Mouse (Mus musculus): ENCODE data around the gene Fam107b.
A peak's percentile ranks its signal among the peaks of the same experiment; 100 is the strongest.

Fam107b gene

GRCm38 (mm10) chr2:3738734-3739133 lies 168.4 kb downstream of the Fam107b start:
- no peak for DNase-seq (ENCODE audit: low spot score in 2 of 2)

- DNase-seq (ENCODE audit: low spot score in 2 of 2): no peak
Measured at GRCm38 (mm10) chr2:3739351-3739961, 169.2 kb downstream of the Fam107b start.

DNA sequence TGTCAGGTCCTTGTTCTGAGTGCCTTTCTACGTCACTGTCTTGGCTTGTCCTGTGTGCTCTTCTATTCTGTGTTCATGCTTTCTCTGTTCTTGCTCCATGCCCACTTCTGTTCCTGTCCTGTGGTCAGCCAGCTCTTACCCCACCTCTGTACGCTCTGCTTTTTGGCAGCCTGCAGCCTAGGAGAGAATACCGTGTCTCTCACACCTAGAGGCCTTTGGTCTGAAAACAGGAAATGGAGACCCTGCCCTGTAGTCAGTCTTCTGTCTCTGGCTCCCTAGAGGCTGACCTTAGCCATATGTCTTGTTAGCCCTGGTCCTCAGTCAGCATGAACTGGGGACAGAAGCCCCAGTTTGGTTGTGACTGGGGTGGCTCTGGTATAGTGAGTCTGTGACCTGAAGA lies 170.0 kb downstream of the Fam107b start:
- DNase-seq (ENCODE audit: low spot score in 2 of 2): no peak

DNA sequence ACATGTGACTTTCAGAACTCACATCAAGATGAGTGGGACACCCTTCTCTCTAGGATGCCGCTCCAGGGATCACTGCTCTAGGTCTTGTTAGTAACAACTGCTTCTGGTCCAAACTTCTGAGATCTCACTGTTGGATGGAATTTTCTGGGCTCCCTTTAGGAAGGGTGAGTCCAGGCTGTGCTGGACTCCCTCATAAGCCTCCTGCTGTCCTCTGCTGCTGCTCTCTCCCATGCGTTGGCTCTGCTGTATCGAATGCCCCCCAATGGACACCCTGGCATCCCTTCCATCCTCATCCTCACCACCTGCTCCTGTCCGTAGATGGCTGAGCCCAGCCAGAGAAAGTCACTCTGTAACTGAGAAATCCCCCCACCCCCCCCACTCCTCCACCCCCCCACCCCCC lies 170.4 kb downstream of the Fam107b start:
- DNase-seq (ENCODE audit: low spot score in 2 of 2): no peak

GRCm38 (mm10) chr2:3742519-3742918 lies 172.2 kb downstream of the Fam107b start:
- DNase-seq (ENCODE audit: low spot score in 2 of 2): no peak

- DNase-seq (ENCODE audit: low spot score in 2 of 2): no peak
Measured at GRCm38 (mm10) chr2:3745041-3745440, 174.8 kb downstream of the Fam107b start.

GRCm38 (mm10) chr2:3745910-3746606 lies 175.8 kb downstream of the Fam107b start:
- DNase-seq (ENCODE audit: low spot score in 2 of 2): no peak

DNA sequence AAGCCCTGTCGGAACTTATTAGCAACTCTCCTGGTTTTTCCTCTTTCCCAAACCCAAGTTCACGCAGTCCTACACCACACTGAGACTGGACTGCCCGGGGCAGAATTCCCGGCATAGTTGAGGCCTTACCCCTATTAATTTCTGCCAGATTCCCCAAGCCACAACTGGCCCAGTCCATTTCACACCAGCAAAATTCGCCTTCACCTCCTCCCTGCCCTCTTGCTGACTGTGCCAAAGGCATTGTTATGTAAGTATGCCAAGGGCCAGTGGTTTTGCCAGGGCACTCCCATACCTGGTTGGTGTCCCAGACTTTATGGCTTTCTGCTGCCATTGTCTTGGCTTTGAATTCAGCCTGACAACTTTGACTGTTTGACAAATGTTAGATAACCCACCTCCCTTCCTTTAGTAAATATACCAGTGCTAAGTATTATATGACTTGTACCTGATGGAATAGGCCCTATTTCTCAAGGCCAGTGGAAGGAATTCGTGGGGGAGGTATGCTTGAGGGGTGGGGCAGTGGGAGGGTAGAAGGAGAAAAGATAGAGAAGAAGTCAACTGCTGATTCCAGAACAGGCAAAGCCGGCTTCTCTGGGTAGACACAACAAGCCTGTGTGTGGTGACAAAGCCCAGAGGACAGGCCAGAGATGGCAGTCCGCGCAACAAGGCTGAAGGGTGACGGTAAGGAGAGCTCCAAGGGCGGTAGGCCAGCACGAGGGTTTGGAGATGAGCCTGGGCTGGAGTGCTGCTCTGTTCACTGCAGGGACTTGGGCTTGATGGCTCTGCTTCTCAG lies 178.6 kb downstream of the Fam107b start:
- no peak for DNase-seq (ENCODE audit: low spot score in 2 of 2)

DNA sequence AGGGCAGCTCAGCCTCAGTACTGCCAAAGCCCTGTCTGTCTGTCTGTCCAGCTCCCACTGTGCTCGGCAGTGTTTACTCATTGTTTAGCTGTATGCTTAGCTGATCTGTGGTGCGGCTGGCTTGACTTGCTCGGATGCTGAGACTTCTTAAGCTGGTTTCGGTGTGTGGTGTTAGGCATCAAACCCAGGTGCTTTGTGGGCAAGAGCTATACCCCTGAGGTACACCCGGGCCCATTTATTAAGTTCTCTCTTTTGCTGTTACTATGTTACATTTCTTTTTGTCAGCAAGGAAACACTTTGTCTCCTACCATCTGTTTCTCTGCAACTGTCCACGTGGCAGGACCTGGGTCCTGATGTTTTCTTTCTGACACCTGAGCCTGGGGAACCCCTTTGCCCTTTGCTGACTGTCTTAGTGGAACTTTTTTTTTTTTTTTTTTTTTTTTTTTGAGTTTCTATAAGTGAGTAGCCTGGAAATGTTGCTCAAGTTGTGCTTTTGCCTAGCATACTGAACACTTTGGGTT lies 179.3 kb downstream of the Fam107b start:
- DNase-seq (ENCODE audit: low spot score in 2 of 2): no peak

- no peak for DNase-seq (ENCODE audit: low spot score in 2 of 2)
Measured at GRCm38 (mm10) chr2:3750126-3750525, 179.8 kb downstream of the Fam107b start.

GRCm38 (mm10) chr2:3752365-3752764 lies 182.1 kb downstream of the Fam107b start:
- no peak for DNase-seq (ENCODE audit: low spot score in 2 of 2)

DNA sequence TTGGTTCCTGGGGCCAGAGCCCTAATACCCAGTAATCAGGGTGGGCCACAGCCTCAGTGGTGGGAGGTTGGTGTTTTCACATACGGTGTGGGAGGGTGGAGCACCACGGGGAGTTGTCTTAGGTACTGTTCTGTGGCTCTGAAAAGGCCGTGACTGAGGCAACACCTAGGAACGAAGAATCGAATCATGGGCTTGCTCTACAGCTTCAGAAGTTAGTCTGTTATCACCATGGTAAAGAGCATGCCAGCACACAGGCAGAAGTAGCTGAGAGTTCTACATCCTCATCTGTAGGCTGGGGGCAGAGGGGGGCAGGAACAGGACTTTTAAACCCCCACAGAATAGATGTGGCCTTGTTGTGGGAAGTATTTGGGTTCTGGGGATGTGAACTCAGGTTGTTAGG lies 182.6 kb downstream of the Fam107b start:
- DNase-seq (ENCODE audit: low spot score in 2 of 2): no peak

DNA sequence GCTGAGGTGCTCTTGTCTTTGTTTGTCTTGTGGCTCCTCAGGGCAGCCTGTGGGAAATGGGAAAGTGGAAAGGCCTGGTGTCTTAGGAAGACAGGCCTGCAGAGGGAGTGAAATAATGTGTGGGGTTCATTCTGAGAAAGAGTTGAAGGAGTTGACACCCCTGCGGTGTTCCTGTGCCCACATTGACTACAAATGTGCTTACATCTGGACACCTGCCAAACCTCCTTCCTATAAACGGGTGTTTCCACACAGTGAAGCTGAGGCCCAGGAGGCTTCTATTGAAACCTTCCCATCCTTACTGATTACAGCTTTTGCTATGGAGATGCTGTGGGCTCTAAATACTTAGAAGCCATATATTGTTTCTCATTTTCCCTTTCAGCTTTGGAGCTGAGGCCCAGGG lies 183.5 kb downstream of the Fam107b start:
- no peak for DNase-seq (ENCODE audit: low spot score in 2 of 2)

GRCm38 (mm10) chr2:3755936-3756335 lies 185.6 kb downstream of the Fam107b start:
- no peak for DNase-seq (ENCODE audit: low spot score in 2 of 2)

DNA sequence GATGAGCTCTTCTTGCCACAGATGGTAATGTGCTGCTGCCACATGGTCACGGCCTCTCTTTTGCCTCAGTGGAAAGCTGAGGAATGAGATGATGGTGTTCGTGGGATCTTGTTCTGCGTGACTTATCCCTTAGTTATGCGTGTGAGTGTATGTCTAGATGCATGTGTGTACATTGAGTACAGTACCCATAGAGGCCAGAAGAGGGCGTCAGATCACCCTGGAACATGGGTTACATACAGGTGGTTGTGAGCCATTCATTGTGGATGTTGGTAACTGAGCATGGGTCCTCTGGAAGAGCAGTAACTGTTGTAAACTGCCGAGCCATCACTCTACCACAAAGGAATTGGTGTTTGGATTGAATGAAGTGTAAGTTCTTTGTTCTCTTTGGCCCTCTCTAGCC lies 188.1 kb downstream of the Fam107b start:
- DNase-seq (ENCODE audit: low spot score in 2 of 2): peak in 1 of 2 experiments; percentile 38

- DNase-seq (ENCODE audit: low spot score in 2 of 2): no peak
Measured at GRCm38 (mm10) chr2:3760234-3760836, 190.0 kb downstream of the Fam107b start.

- no peak for DNase-seq (ENCODE audit: low spot score in 2 of 2)
Measured at GRCm38 (mm10) chr2:3764136-3764535, 193.8 kb downstream of the Fam107b start.

GRCm38 (mm10) chr2:3765957-3766783 lies 195.9 kb downstream of the Fam107b start:
- DNase-seq (ENCODE audit: low spot score in 2 of 2): no peak

DNA sequence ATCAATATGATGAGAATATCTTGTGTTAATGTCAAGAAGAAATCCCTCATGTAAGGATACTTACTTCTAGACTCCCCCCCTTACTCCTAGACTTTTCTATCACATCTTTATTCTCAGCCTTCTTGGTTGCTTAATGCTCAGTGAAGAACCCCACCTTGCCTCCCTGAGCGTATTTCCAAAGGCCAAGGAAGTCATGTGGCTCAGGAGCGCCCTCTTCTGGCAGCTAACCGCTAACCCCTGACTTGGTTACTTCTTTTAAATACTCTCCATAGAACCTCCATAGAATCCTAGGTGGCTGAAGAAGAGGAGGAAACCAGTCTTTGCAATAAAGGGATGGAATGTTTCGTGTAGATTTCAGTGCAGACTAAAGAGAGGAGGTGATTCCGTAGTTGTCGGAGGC lies 199.0 kb downstream of the Fam107b start:
- DNase-seq (ENCODE audit: low spot score in 2 of 2): peak; percentile 59 to 82

DNA sequence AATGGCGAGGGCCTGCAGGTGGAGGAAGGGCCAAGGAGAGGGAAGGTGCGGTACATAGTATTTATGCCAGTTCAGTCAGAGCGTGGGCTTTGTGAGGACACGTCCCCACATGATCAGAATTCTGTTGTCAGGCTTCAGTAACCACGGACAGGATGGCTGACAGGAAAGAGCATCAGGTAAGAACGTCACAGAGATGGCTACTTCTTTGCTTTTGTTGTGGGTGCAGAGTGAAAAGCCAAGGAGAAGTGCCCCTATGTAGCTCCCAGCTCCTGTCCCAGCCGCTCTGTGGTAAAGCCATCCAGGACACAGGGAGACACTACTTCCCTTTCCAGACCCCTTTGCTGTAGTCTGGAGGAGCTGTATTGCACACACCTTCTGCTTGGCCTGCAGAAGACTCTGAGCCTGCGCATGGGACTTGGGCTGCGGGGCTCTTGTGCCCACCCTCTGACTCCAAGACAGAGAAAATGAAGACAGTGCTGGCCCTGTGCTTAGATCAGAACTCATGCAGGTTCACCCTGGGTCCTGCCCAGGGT lies 199.6 kb downstream of the Fam107b start:
- no peak for DNase-seq (ENCODE audit: low spot score in 2 of 2)

- DNase-seq (ENCODE audit: low spot score in 2 of 2): no peak
Measured at GRCm38 (mm10) chr2:3770383-3770782, 200.1 kb downstream of the Fam107b start.

Measured in spleen, postnatal 10 days (tissue).